Mouse (Mus musculus): ENCODE results near the gene Lrrc27.
A peak's percentile ranks its signal among the peaks of the same experiment; 100 is the strongest.

Lrrc27 gene

GRCm38 (mm10) chr7:139212754-139213745 is at the start of gene Lrrc27, which contains the start of gene Stk32c:
TSS of gene Lrrc27 (plus strand) at chr7:139212988.
TSS of gene Stk32c (minus strand) at chr7:139213307.
- Histone ChIP-seq H3K4me3 (replicated peaks; ENCODE audit: low read length) (peak within 1 kb of the TSS; percentile 82), H3K4me1 (replicated peaks; ENCODE audit: low read depth, low read length) (peaks cover 28% of the 10 kb centered on the region), H3K27me3 (ENCODE audit: insufficient read depth, low read length) (no peaks in the 10 kb centered on the region), H3K9me3 (ENCODE audit: low read length) (no peaks in the 10 kb centered on the region), H3K36me3 (ENCODE audit: insufficient read depth, low read length) (no peaks in the 10 kb centered on the region)
- TF ChIP-seq CTCF (conservative IDR thresholded peaks at IDR 0.05; ENCODE audit: low read length) (no peak), POU5F1 (IDR thresholded peaks at IDR 0.05; ENCODE audit: borderline replicate concordance, low read length) (no peak), NANOG (IDR thresholded peaks at IDR 0.05; ENCODE audit: borderline replicate concordance, low read length) (no peak)

- peaks cover 3% of the 10 kb centered on the region; the same call in 1 of the 2 replicates for H3K27me3 ChIP-seq (ENCODE audit: insufficient read depth, low read length)
- no peaks in the 10 kb centered on the region for H3K4me1 ChIP-seq (replicated peaks; ENCODE audit: low read depth, low read length)
- no peaks in the 10 kb centered on the region for H3K36me3 ChIP-seq (ENCODE audit: insufficient read depth, low read length)
- no peak overlapping the region for H3K4me3 ChIP-seq (replicated peaks; ENCODE audit: low read length)
- no peaks in the 10 kb centered on the region for H3K9me3 ChIP-seq (ENCODE audit: low read length)
- TF ChIP-seq POU5F1 (IDR thresholded peaks at IDR 0.05; ENCODE audit: borderline replicate concordance, low read length): no peak
- no peak for TF ChIP-seq CTCF (conservative IDR thresholded peaks at IDR 0.05; ENCODE audit: low read length)
- TF ChIP-seq NANOG (IDR thresholded peaks at IDR 0.05; ENCODE audit: borderline replicate concordance, low read length): no peak
These were observed 48.4 kb upstream of the Lrrc27 start for GRCm38 (mm10) chr7:139164410-139164809.

DNA sequence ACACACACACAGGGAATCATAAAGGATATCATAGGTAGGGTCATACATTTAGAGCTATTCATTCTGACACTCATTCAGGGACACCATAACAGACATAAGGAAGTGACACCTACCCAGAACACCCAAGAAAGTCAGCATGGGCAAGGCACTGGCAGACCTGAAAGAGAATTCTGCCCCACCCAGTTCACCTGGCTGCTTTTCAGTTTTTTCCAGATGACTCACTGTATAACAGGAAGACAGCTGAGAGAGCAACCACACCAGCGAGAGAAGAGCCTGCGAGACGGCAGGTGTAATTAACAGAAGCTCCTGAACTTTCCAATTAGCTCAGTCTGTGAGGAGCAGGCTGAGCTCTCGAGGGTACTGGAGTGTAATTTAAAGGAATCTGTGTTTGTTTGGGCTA is 43.6 kb upstream of the Lrrc27 start:
- Histone ChIP-seq H3K4me3 (replicated peaks; ENCODE audit: low read length) (no peak overlapping the region), H3K4me1 (replicated peaks; ENCODE audit: low read depth, low read length) (no peaks in the 10 kb centered on the region), H3K36me3 (ENCODE audit: insufficient read depth, low read length) (no peaks in the 10 kb centered on the region), H3K9me3 (ENCODE audit: low read length) (no peaks in the 10 kb centered on the region), H3K27me3 (ENCODE audit: insufficient read depth, low read length) (peaks cover 4% of the 10 kb centered on the region; the same call in 1 of the 2 replicates)
- TF ChIP-seq NANOG (IDR thresholded peaks at IDR 0.05; ENCODE audit: borderline replicate concordance, low read length) (no peak), POU5F1 (IDR thresholded peaks at IDR 0.05; ENCODE audit: borderline replicate concordance, low read length) (no peak), CTCF (conservative IDR thresholded peaks at IDR 0.05; ENCODE audit: low read length) (no peak)

DNA sequence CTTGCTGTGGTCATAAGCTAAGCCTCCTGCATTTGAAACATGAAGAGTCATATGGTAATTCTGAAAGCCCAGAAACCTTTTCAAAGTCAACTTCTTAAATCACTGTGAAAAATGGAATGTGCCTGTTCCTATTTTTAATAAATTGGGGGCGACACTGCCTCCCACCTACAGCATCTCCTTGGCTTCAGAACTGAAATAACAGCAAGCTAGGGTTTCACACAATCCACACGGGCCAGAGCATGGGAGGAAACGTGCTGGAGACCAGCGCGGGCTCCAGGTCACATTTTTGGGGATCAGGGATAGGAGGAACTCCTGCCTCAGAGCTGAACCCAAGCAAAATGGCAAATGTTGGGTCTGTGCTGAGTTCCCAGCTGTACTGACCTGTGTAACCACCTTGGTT is 33.5 kb upstream of the Lrrc27 start:
- 0 out of 2 replicates have a peak, but pooled peaks cover under 1% of the 10 kb centered on the region for H3K9me3 ChIP-seq (ENCODE audit: low read length)
- H3K36me3 ChIP-seq (ENCODE audit: insufficient read depth, low read length): no peaks in the 10 kb centered on the region
- TF ChIP-seq POU5F1 (IDR thresholded peaks at IDR 0.05; ENCODE audit: borderline replicate concordance, low read length) (no peak), CTCF (conservative IDR thresholded peaks at IDR 0.05; ENCODE audit: low read length) (no peak), NANOG (IDR thresholded peaks at IDR 0.05; ENCODE audit: borderline replicate concordance, low read length) (no peak)

GRCm38 (mm10) chr7:139180058-139180457 is 32.7 kb upstream of the Lrrc27 start:
- Histone ChIP-seq H3K27me3 (ENCODE audit: insufficient read depth, low read length) (peaks cover 11% of the 10 kb centered on the region; the same call in 1 of the 2 replicates), H3K4me1 (replicated peaks; ENCODE audit: low read depth, low read length) (no peaks in the 10 kb centered on the region), H3K36me3 (ENCODE audit: insufficient read depth, low read length) (no peaks in the 10 kb centered on the region), H3K4me3 (replicated peaks; ENCODE audit: low read length) (no peak overlapping the region), H3K9me3 (ENCODE audit: low read length) (0 out of 2 replicates have a peak, but pooled peaks cover 4% of the 10 kb centered on the region)
- no peak for TF ChIP-seq POU5F1 (IDR thresholded peaks at IDR 0.05; ENCODE audit: borderline replicate concordance, low read length)
- TF ChIP-seq CTCF (conservative IDR thresholded peaks at IDR 0.05; ENCODE audit: low read length): no peak
- TF ChIP-seq NANOG (IDR thresholded peaks at IDR 0.05; ENCODE audit: borderline replicate concordance, low read length): no peak

More for the DNA sequence above, 33.5 kb upstream of the Lrrc27 start:
- Histone ChIP-seq H3K4me1 (replicated peaks; ENCODE audit: low read depth, low read length) (no peaks in the 10 kb centered on the region), H3K27me3 (ENCODE audit: insufficient read depth, low read length) (peaks cover 6% of the 10 kb centered on the region), H3K4me3 (replicated peaks; ENCODE audit: low read length) (no peak overlapping the region)

DNA sequence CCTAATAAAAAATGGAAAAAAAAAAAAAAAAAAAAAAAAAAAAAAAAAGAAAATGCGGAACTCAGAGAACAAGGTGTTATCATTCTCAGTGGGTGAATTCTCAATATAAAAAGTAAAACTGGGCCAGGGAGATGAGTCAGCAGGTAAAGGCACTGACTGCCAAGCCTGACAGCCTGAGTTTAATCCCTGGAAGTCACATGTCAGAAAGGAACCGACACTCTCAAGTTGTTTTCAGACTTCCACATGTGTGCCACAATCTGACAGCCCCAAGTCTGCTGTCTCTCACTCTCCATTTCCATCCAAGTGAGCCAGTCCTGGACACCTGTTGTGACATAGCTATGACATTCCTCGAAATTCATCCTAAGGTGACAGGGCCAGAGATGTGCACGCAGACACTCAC is 28.4 kb upstream of the Lrrc27 start:
- Histone ChIP-seq H3K4me1 (replicated peaks; ENCODE audit: low read depth, low read length) (peaks cover 8% of the 10 kb centered on the region), H3K36me3 (ENCODE audit: insufficient read depth, low read length) (no peaks in the 10 kb centered on the region), H3K9me3 (ENCODE audit: low read length) (peaks cover 8% of the 10 kb centered on the region), H3K27me3 (ENCODE audit: insufficient read depth, low read length) (peaks cover 47% of the 10 kb centered on the region), H3K4me3 (replicated peaks; ENCODE audit: low read length) (no peak overlapping the region)
- TF ChIP-seq NANOG (IDR thresholded peaks at IDR 0.05; ENCODE audit: borderline replicate concordance, low read length) (no peak), POU5F1 (IDR thresholded peaks at IDR 0.05; ENCODE audit: borderline replicate concordance, low read length) (no peak), CTCF (conservative IDR thresholded peaks at IDR 0.05; ENCODE audit: low read length) (no peak)

- TF ChIP-seq CTCF (conservative IDR thresholded peaks at IDR 0.05; ENCODE audit: low read length) (no peak), POU5F1 (IDR thresholded peaks at IDR 0.05; ENCODE audit: borderline replicate concordance, low read length) (no peak), NANOG (IDR thresholded peaks at IDR 0.05; ENCODE audit: borderline replicate concordance, low read length) (no peak)
- Histone ChIP-seq H3K4me3 (replicated peaks; ENCODE audit: low read length) (no peak overlapping the region), H3K36me3 (ENCODE audit: insufficient read depth, low read length) (no peaks in the 10 kb centered on the region), H3K27me3 (ENCODE audit: insufficient read depth, low read length) (peaks cover 47% of the 10 kb centered on the region), H3K4me1 (replicated peaks; ENCODE audit: low read depth, low read length) (peaks cover 8% of the 10 kb centered on the region), H3K9me3 (ENCODE audit: low read length) (peaks cover 8% of the 10 kb centered on the region)
These were observed 27.9 kb upstream of the Lrrc27 start for GRCm38 (mm10) chr7:139184846-139185245.

GRCm38 (mm10) chr7:139185971-139186370 is 26.8 kb upstream of the Lrrc27 start:
- Histone ChIP-seq H3K4me1 (replicated peaks; ENCODE audit: low read depth, low read length) (peaks cover 8% of the 10 kb centered on the region), H3K27me3 (ENCODE audit: insufficient read depth, low read length) (peaks cover 58% of the 10 kb centered on the region), H3K4me3 (replicated peaks; ENCODE audit: low read length) (no peak overlapping the region), H3K36me3 (ENCODE audit: insufficient read depth, low read length) (no peaks in the 10 kb centered on the region), H3K9me3 (ENCODE audit: low read length) (peaks cover 16% of the 10 kb centered on the region)
- TF ChIP-seq NANOG (IDR thresholded peaks at IDR 0.05; ENCODE audit: borderline replicate concordance, low read length): no peak
- TF ChIP-seq CTCF (conservative IDR thresholded peaks at IDR 0.05; ENCODE audit: low read length): no peak
- no peak for TF ChIP-seq POU5F1 (IDR thresholded peaks at IDR 0.05; ENCODE audit: borderline replicate concordance, low read length)
